Comparison of ENCODE assay signal across 27 mouse cellular contexts in the genomic region with DNA sequence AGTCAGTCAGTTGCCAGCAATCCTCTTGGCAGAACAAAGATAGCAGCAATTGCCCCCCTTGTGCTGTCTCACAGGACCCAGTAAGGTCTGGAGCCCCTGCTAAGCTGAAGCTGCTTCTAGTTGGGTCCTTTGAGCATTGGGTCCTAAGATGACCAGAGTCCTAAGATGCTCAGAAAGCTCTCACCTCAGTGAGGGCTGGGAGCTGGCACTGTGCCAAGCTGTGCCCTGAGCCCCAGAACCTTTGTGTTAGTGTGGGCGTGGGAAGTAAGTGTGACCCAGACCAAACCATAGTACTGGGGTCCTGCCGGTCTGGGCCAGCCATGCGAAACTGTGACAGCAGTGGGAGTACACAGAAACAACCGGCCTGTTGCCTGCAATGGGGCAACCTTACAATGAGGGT. TPM values are rescaled to one million over a fixed set of nuclear protein-coding genes. Genes with fewer than 3 reads are reported as not detected.
DNase-seq lines count a peak whose midpoint lies in the region; ATAC-seq and TF ChIP-seq lines count a peak whose summit lies in the region.
"Had no signal": no experiment of that assay in that cellular context is flagged by ENCODE, and none has a peak within 500 bp of the region (broad histone marks: within the 10 kb centered on the region; RNA-seq: fewer than 3 reads in every experiment).

No protein-coding gene starts in this region.

- peaks cover 17% of the 10 kb centered on the region for H3K36me3 ChIP-seq in kidney, embryonic 16.5 days (ENCODE audit: insufficient read depth, low read length)

- 0 out of 2 replicates have a peak overlapping the region, but pooled peaks have one; percentile 11 for H3K27ac ChIP-seq in kidney, embryonic 16.5 days (ENCODE audit: low read length)
- H3K27ac ChIP-seq: embryonic facial prominence, embryonic 12.5 days; embryonic facial prominence, embryonic 15.5 days; gastrocnemius, adult 2 months; heart, embryonic 10.5 days; heart, embryonic 13.5 days; hindbrain, embryonic 14.5 days; hindbrain, postnatal 0 days had no signal

- no peak overlapping the region for H3K4me2 ChIP-seq in kidney, embryonic 16.5 days (replicated peaks; ENCODE audit: low read depth, low read length)
- H3K4me2 ChIP-seq: embryonic facial prominence, embryonic 12.5 days; embryonic facial prominence, embryonic 15.5 days; heart, embryonic 13.5 days; hindbrain, embryonic 14.5 days had no signal

- TF ChIP-seq CTCF in Patski (IDR thresholded peaks at IDR 0.05), result no peak

- POLR2A ChIA-PET in Patski (lab: Charles Lee), result no interaction called here

- no peak for ATAC-seq in cerebellum, adult (ENCODE audit: insufficient number of reproducible peaks, low FRiP score, low TSS enrichment)
- ATAC-seq in kidney, embryonic 16.5 days (ENCODE audit: low FRiP score, low TSS enrichment), result no peak
- no peak for ATAC-seq in Patski
- ATAC-seq: forebrain, embryonic 14.5 days; forebrain, postnatal 0 days; hindbrain, postnatal 0 days; inflammation-experienced regulatory T-cells, adult 6 months had no signal

- in situ Hi-C loops in Patski (cut with MboI; ENCODE audit: low pct_unique_long_range_greater_than_20kb), result no loop called here

- CTCF ChIA-PET in Patski (lab: Charles Lee), result no interaction called here

- peaks cover 70% of the 10 kb centered on the region for H3K4me1 ChIP-seq in kidney, embryonic 16.5 days (ENCODE audit: insufficient read depth, low read length)

- H3K4me3 ChIP-seq in kidney, embryonic 16.5 days (ENCODE audit: low read length), result no peak overlapping the region
- H3K4me3 ChIP-seq: embryonic facial prominence, embryonic 12.5 days; embryonic facial prominence, embryonic 15.5 days; gastrocnemius, adult 2 months; heart, embryonic 10.5 days; heart, embryonic 13.5 days had no signal

- DNase-seq in cerebellum, postnatal 10 days, result peak; percentile 41 to 54
- peak; percentile 90 for DNase-seq in heart, adult 11 months
- DNase-seq in heart, adult 9 months (ENCODE audit: low spot score in 2 of 2), result no peak
- DNase-seq in kidney, adult 8-10 months, result no peak
- DNase-seq in Patski (ENCODE audit: low read depth, low spot score), result peak; percentile 10
- DNase-seq: adrenal gland, adult 2 months; adrenal gland, postnatal 14 days; cerebellum, adult 11-12 months; cerebellum, adult 8-10 months; forebrain, postnatal 0 days; gastrocnemius, adult 2 months; gastrocnemius, postnatal 14 days; heart, adult 18-20 months; heart, postnatal 14 days; heart, postnatal 4 days had no signal

- no peaks in the 10 kb centered on the region for H3K27me3 ChIP-seq in kidney, embryonic 16.5 days (ENCODE audit: insufficient read depth, low read length)
- H3K27me3 ChIP-seq in Patski, result no peaks in the 10 kb centered on the region
- H3K27me3 ChIP-seq: CH12.LX; embryonic facial prominence, embryonic 12.5 days; embryonic facial prominence, embryonic 15.5 days; heart, embryonic 13.5 days had no signal

- 46% methylated on average over 4 of the region's 4 CpGs for WGBS in kidney, embryonic 16.5 days

- H3K9me3 ChIP-seq in kidney, embryonic 16.5 days (ENCODE audit: low read length), result no peaks in the 10 kb centered on the region
- H3K9me3 ChIP-seq: embryonic facial prominence, embryonic 12.5 days; embryonic facial prominence, embryonic 15.5 days; G1E; heart, embryonic 10.5 days; heart, embryonic 13.5 days had no signal

- H3K9ac ChIP-seq in kidney, embryonic 16.5 days (replicated peaks; ENCODE audit: low read length), result no peak overlapping the region
- H3K9ac ChIP-seq: embryonic facial prominence, embryonic 12.5 days; embryonic facial prominence, embryonic 15.5 days; forebrain, postnatal 0 days; heart, embryonic 13.5 days; hindbrain, embryonic 14.5 days had no signal

RNA-seq across cellular contexts. Expression of gene Pi16, which starts 18.2 kb away (rescaled TPM):
- 2.4 and 3.1 TPM in 2 replicates for polyA plus RNA-seq in kidney, embryonic 16.5 days (2015; fragmentation: Nextera tagmentation; extraction: Ambion mirVana)
- not detected for polyA plus RNA-seq in Patski (2021)

RNA-seq across cellular contexts. Expression of gene BC004004, which starts 30.7 kb away (rescaled TPM):
- 85.6 TPM in 2 replicates for polyA plus RNA-seq in kidney, embryonic 16.5 days (2015; fragmentation: Nextera tagmentation; extraction: Ambion mirVana)
- 130 TPM for polyA plus RNA-seq in Patski (2021)

RNA-seq across cellular contexts. Expression of gene Ppil1, which starts 35.3 kb away (rescaled TPM):
- polyA plus RNA-seq in kidney, embryonic 16.5 days (2015; fragmentation: Nextera tagmentation; extraction: Ambion mirVana), result 167 and 186 TPM in 2 replicates
- 54.0 TPM for polyA plus RNA-seq in Patski (2021)

RNA-seq across cellular contexts. Expression of gene Mtch1, which starts 48.5 kb away (rescaled TPM):
- 189 and 316 TPM in 2 replicates for polyA plus RNA-seq in kidney, embryonic 16.5 days (2015; fragmentation: Nextera tagmentation; extraction: Ambion mirVana)
- polyA plus RNA-seq in Patski (2021), result 349 TPM

Comparison
In these comparisons a context has a peak if more than half of its experiments do, and no peak if none do; other contexts are left out.
1. DNase-seq: peak in cerebellum, postnatal 10 days (2 of 2), heart, adult 11 months (single experiment) and Patski (single experiment); none in heart, adult 9 months (0 of 2) and kidney, adult 8-10 months (0 of 2).